Mouse (Mus musculus): Measurements from ENCODE around the gene Rap1gds1. TPM values are rescaled to one million over a fixed set of nuclear protein-coding genes. Genes with fewer than 3 reads are reported as not detected.

Gene Rap1gds1
- total and polyA plus RNA-seq, 3 experiments = 14.6 to 26.2 (median 24.2) TPM

- H3K4me1 ChIP-seq (ENCODE audit: control insufficient read depth, insufficient read depth, low read length) = peaks cover 2% of the 10 kb centered on the region; the same call in 1 of the 2 replicates
- no peaks in the 10 kb centered on the region for H3K27me3 ChIP-seq (ENCODE audit: control insufficient read depth, insufficient read depth, low read length)
- no peak for TF ChIP-seq EP300 (IDR thresholded peaks at IDR 0.05; ENCODE audit: insufficient read depth, low read depth, low read length)
- no peak for TF ChIP-seq CTCF (IDR thresholded peaks at IDR 0.05)
- TF ChIP-seq POLR2A (IDR thresholded peaks at IDR 0.05; ENCODE audit: insufficient read depth, low read depth, low read length) = no peak
- DNase-seq = no peak
- H3K9ac ChIP-seq (ENCODE audit: low read depth, low read length) = no peak overlapping the region
- no peak overlapping the region for H3K27ac ChIP-seq
- intact Hi-C loops (cut with DNase I) = loop anchor here (5.0 kb wide), 1 partner anchor 79 kb away; no protein-coding TSS in a partner anchor
- WGBS = 44% methylated on average over 5 of the region's 5 CpGs
- peaks cover 3% of the 10 kb centered on the region; the same call in 1 of the 2 replicates for H3K36me3 ChIP-seq (ENCODE audit: control insufficient read depth, insufficient read depth, low read length)
- no peak overlapping the region for H3K4me3 ChIP-seq
- no peaks in the 10 kb centered on the region for H3K79me2 ChIP-seq (replicated peaks; ENCODE audit: control insufficient read depth, insufficient read depth, low read length)
These were observed 81.5 kb downstream of the Rap1gds1 start for GRCm38 (mm10) chr3:138993473-138993872.

- Histone ChIP-seq H3K27me3 (ENCODE audit: control insufficient read depth, insufficient read depth, low read length) (no peaks in the 10 kb centered on the region), H3K27ac (no peak overlapping the region), H3K9ac (ENCODE audit: low read depth, low read length) (no peak overlapping the region), H3K36me3 (ENCODE audit: control insufficient read depth, insufficient read depth, low read length) (peaks cover 3% of the 10 kb centered on the region; the same call in 1 of the 2 replicates), H3K4me1 (ENCODE audit: control insufficient read depth, insufficient read depth, low read length) (peaks cover 2% of the 10 kb centered on the region; the same call in 1 of the 2 replicates), H3K79me2 (replicated peaks; ENCODE audit: control insufficient read depth, insufficient read depth, low read length) (no peaks in the 10 kb centered on the region), H3K4me3 (no peak overlapping the region)
- DNase-seq = no peak
- WGBS = 94% methylated on average over 1 of the region's 1 CpGs
- intact Hi-C loops (cut with DNase I) = loop anchor here (5.0 kb wide), 1 partner anchor 81 kb away; no protein-coding TSS in a partner anchor
- TF ChIP-seq EP300 (IDR thresholded peaks at IDR 0.05; ENCODE audit: insufficient read depth, low read depth, low read length) (no peak), POLR2A (IDR thresholded peaks at IDR 0.05; ENCODE audit: insufficient read depth, low read depth, low read length) (no peak), CTCF (IDR thresholded peaks at IDR 0.05) (no peak)
These were observed 83.6 kb downstream of the Rap1gds1 start for GRCm38 (mm10) chr3:138991367-138991766.

- TF ChIP-seq EP300 (IDR thresholded peaks at IDR 0.05; ENCODE audit: insufficient read depth, low read depth, low read length) = no peak
- TF ChIP-seq POLR2A (IDR thresholded peaks at IDR 0.05; ENCODE audit: insufficient read depth, low read depth, low read length) = no peak
- no peak for TF ChIP-seq CTCF (IDR thresholded peaks at IDR 0.05)
- no peak for DNase-seq
- peaks cover 3% of the 10 kb centered on the region; the same call in 1 of the 2 replicates for H3K36me3 ChIP-seq (ENCODE audit: control insufficient read depth, insufficient read depth, low read length)
- peaks cover 2% of the 10 kb centered on the region; the same call in 1 of the 2 replicates for H3K4me1 ChIP-seq (ENCODE audit: control insufficient read depth, insufficient read depth, low read length)
- H3K27ac ChIP-seq = no peak overlapping the region
- no peaks in the 10 kb centered on the region for H3K27me3 ChIP-seq (ENCODE audit: control insufficient read depth, insufficient read depth, low read length)
- H3K9ac ChIP-seq (ENCODE audit: low read depth, low read length) = no peak overlapping the region
- intact Hi-C loops (cut with DNase I) = no loop called here
- no peaks in the 10 kb centered on the region for H3K79me2 ChIP-seq (replicated peaks; ENCODE audit: control insufficient read depth, insufficient read depth, low read length)
- WGBS = 81% methylated on average over 7 of the region's 7 CpGs
- H3K4me3 ChIP-seq = no peak overlapping the region
These were observed 85.9 kb downstream of the Rap1gds1 start for GRCm38 (mm10) chr3:138989141-138989540.

GRCm38 (mm10) chr3:138988004-138988403 lies 87.0 kb downstream of the Rap1gds1 start:
- Histone ChIP-seq H3K27ac (no peak overlapping the region), H3K36me3 (ENCODE audit: control insufficient read depth, insufficient read depth, low read length) (no peaks in the 10 kb centered on the region), H3K27me3 (ENCODE audit: control insufficient read depth, insufficient read depth, low read length) (no peaks in the 10 kb centered on the region), H3K4me1 (ENCODE audit: control insufficient read depth, insufficient read depth, low read length) (no peaks in the 10 kb centered on the region), H3K9ac (ENCODE audit: low read depth, low read length) (no peak overlapping the region), H3K79me2 (replicated peaks; ENCODE audit: control insufficient read depth, insufficient read depth, low read length) (no peaks in the 10 kb centered on the region), H3K4me3 (no peak overlapping the region)
- intact Hi-C loops (cut with DNase I) = no loop called here
- 68% methylated on average over 5 of the region's 5 CpGs for WGBS
- no peak for DNase-seq
- no peak for TF ChIP-seq EP300 (IDR thresholded peaks at IDR 0.05; ENCODE audit: insufficient read depth, low read depth, low read length)
- TF ChIP-seq POLR2A (IDR thresholded peaks at IDR 0.05; ENCODE audit: insufficient read depth, low read depth, low read length) = no peak
- TF ChIP-seq CTCF (IDR thresholded peaks at IDR 0.05) = no peak

GRCm38 (mm10) chr3:138982249-138982648 lies 92.8 kb downstream of the Rap1gds1 start:
- no peak for DNase-seq
- no peaks in the 10 kb centered on the region for H3K27me3 ChIP-seq (ENCODE audit: control insufficient read depth, insufficient read depth, low read length)
- H3K27ac ChIP-seq = no peak overlapping the region
- intact Hi-C loops (cut with DNase I) = no loop called here
- no peaks in the 10 kb centered on the region for H3K4me1 ChIP-seq (ENCODE audit: control insufficient read depth, insufficient read depth, low read length)
- H3K9ac ChIP-seq (ENCODE audit: low read depth, low read length) = no peak overlapping the region
- no peak overlapping the region for H3K4me3 ChIP-seq
- no peaks in the 10 kb centered on the region for H3K79me2 ChIP-seq (replicated peaks; ENCODE audit: control insufficient read depth, insufficient read depth, low read length)
- 89% methylated on average over 6 of the region's 6 CpGs for WGBS
- TF ChIP-seq POLR2A (IDR thresholded peaks at IDR 0.05; ENCODE audit: insufficient read depth, low read depth, low read length) (no peak), EP300 (IDR thresholded peaks at IDR 0.05; ENCODE audit: insufficient read depth, low read depth, low read length) (no peak), CTCF (IDR thresholded peaks at IDR 0.05) (no peak)
- no peaks in the 10 kb centered on the region; the same call in 1 of the 2 replicates for H3K36me3 ChIP-seq (ENCODE audit: control insufficient read depth, insufficient read depth, low read length)

GRCm38 (mm10) chr3:138977413-138977812 lies 97.6 kb downstream of the Rap1gds1 start:
- H3K4me3 ChIP-seq = no peak overlapping the region
- no peaks in the 10 kb centered on the region for H3K79me2 ChIP-seq (replicated peaks; ENCODE audit: control insufficient read depth, insufficient read depth, low read length)
- H3K4me1 ChIP-seq (ENCODE audit: control insufficient read depth, insufficient read depth, low read length) = no peaks in the 10 kb centered on the region
- WGBS = 94% methylated on average over 1 of the region's 1 CpGs
- H3K9ac ChIP-seq (ENCODE audit: low read depth, low read length) = no peak overlapping the region
- no peak overlapping the region for H3K27ac ChIP-seq
- TF ChIP-seq CTCF (IDR thresholded peaks at IDR 0.05) = no peak
- no peak for TF ChIP-seq POLR2A (IDR thresholded peaks at IDR 0.05; ENCODE audit: insufficient read depth, low read depth, low read length)
- no peak for TF ChIP-seq EP300 (IDR thresholded peaks at IDR 0.05; ENCODE audit: insufficient read depth, low read depth, low read length)
- intact Hi-C loops (cut with DNase I) = no loop called here
- no peak for DNase-seq
- no peaks in the 10 kb centered on the region; the same call in 1 of the 2 replicates for H3K36me3 ChIP-seq (ENCODE audit: control insufficient read depth, insufficient read depth, low read length)
- H3K27me3 ChIP-seq (ENCODE audit: control insufficient read depth, insufficient read depth, low read length) = no peaks in the 10 kb centered on the region
